Mouse (Mus musculus) spleen, adult 2 months (tissue): ENCODE measurements around the gene Clhc1. TPM values are rescaled to one million over a fixed set of nuclear protein-coding genes. Genes with fewer than 3 reads are reported as not detected.
"Not testable (repeated sequence)": the region's sequence is repeated elsewhere in the genome, so short reads cannot be mapped to it uniquely, and the experiment has no call there.

Experiments used
- DNase-seq, 2 experiments: peaks; one replicate each; pipeline versions ENCODE4 v3.0.0 to v3.0.0-alpha.2; 2012 to 2021; ENCODE audit warnings: low spot score in 2 of 2, low read depth in 1 of 2
- H3K27ac ChIP-seq: fragments of 200-500 bp; 2 replicates; pipeline ENCODE4 v1.5.1; 2012; ENCODE audit warnings: low read length, inconsistent platforms; ENCODE audit not compliant: insufficient read depth
- H3K27me3 ChIP-seq: fragments of 200-500 bp; 2 replicates; pipeline ENCODE4 v1.6.1; 2012; ENCODE audit warnings: mild to moderate bottlenecking, moderate library complexity, low read length, inconsistent platforms; ENCODE audit not compliant: control insufficient read depth, insufficient read depth
- H3K36me3 ChIP-seq: fragments of 200-500 bp; 2 replicates; pipeline ENCODE4 v1.6.1; 2012; ENCODE audit warnings: mild to moderate bottlenecking, low read length, inconsistent platforms; ENCODE audit not compliant: control insufficient read depth, insufficient read depth
- H3K4me1 ChIP-seq: fragments of 200-500 bp; 2 replicates; pipeline ENCODE4 v1.6.1; 2011; ENCODE audit warnings: inconsistent platforms; ENCODE audit not compliant: control insufficient read depth, insufficient read depth, insufficient read length
- H3K4me3 ChIP-seq: fragments of 200-500 bp; 2 replicates; pipeline ENCODE4 v1.5.1; 2011; ENCODE audit warnings: mild to moderate bottlenecking, inconsistent platforms; ENCODE audit not compliant: insufficient read depth, insufficient read length; ENCODE audit errors: extremely low read depth
- CTCF ChIP-seq: fragments of 200-500 bp; IDR thresholded peaks from 2 replicates; pipeline ENCODE4 v1.5.1; 2011; ENCODE audit warnings: mild to moderate bottlenecking, inconsistent platforms; ENCODE audit not compliant: insufficient read depth, insufficient read length, insufficient replicate concordance; ENCODE audit errors: extremely low read depth
- POLR2A ChIP-seq: fragments of 200-500 bp; IDR thresholded peaks from 2 replicates; pipeline ENCODE4 v1.6.1; 2011; ENCODE audit warnings: low read depth, low read length, inconsistent platforms
- WGBS: fragments of 180-500 bp; shearing (Covaris S2); methylation state at CpG from one replicate; pipeline ENCODE4 v1.1.7; 2018; 5-methylcytosine and 5-hydroxymethylcytosine counted together
- polyA plus RNA-seq: library from polyadenylated mRNA; depleted of rRNA; stranded (reverse); fragments of >200 nt; gene quantifications from 2 replicates; pipeline ENCODE4 v1.2.3, GENCODE M21; 2012

Gene Clhc1
- polyA plus RNA-seq, 1 experiment = not detected

DNA sequence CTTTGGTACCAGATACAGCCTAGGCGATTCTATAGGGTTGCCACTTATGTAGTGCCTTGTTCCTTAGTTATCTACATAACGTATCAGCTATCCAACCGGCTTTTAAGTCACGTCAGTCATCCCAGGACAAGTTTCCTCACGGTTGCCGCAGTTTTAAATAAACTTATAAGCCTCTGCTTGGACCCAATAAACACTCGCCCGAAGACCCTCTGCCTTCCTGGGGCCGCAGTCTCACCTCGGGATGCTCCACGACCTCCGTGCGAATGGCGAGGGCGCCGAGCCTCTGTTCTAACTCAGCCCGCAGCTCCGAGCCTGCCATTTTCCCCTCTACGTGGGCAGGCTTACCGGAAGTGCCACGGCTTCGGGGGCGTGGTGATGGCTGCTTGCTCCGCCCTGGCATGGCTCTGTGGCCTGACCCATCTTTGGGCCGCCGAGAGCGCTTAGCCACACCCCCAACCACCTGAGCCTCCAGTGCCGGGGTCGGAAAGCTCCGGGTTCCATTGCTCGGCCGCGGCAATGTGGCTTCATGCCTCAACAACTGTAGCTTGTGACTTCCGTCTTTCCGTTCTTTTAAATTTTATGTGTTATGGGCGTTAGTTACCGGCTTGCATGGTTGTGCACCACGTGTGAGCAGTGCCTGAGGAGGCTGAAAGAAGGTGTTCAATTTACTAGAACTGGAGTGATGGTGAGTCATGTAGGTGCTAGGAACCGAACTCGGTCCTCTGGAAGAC lies 32.9 kb upstream of the Clhc1 start, which contains the start of gene Prorsd1:
Prorsd1 (minus strand) TSS at position 352 of the 731 bp plus-strand sequence.
- DNase-seq = peak; percentile 88 to 93
- peak; percentile 92 for TF ChIP-seq POLR2A
- TF ChIP-seq CTCF = no peak
- H3K27ac ChIP-seq = peak within 1 kb of the TSS; percentile 69
- peaks cover 3% of the 10 kb centered on the region for H3K4me1 ChIP-seq
- 2% methylated on average over 40 of the region's 40 CpGs for WGBS
- H3K4me3 ChIP-seq = peak within 1 kb of the TSS; percentile 71
- no peaks in the 10 kb centered on the region for H3K27me3 ChIP-seq
- peaks cover 11% of the 10 kb centered on the region for H3K36me3 ChIP-seq

- H3K27ac ChIP-seq = peak within 1 kb of the TSS; percentile 67
- 3% methylated on average over 47 of the region's 47 CpGs for WGBS
- H3K4me1 ChIP-seq = peaks cover 2% of the 10 kb centered on the region; the same call in 1 of the 2 replicates
- H3K4me3 ChIP-seq = peak within 1 kb of the TSS; percentile 83
- no peak for TF ChIP-seq CTCF
- TF ChIP-seq POLR2A = peak; percentile 64
- H3K36me3 ChIP-seq = peaks cover 7% of the 10 kb centered on the region
- DNase-seq = peak; percentile 37 to 51
- H3K27me3 ChIP-seq = no peaks in the 10 kb centered on the region
Observed at GRCm38 (mm10) chr11:29525988-29526794, 21.6 kb upstream of the Clhc1 start, which contains the start of gene Mtif2. TSS of gene Mtif2 (plus strand) at chr11:29526408.

- Histone ChIP-seq H3K4me1 (no peaks in the 10 kb centered on the region), H3K36me3 (peaks cover 20% of the 10 kb centered on the region), H3K4me3 (no peak overlapping the region), H3K27ac (no peak overlapping the region), H3K27me3 (no peaks in the 10 kb centered on the region)
- TF ChIP-seq CTCF = no peak
- TF ChIP-seq POLR2A = no peak
- 92% methylated on average over 1 of the region's 1 CpGs for WGBS
- DNase-seq = no peak
Observed at GRCm38 (mm10) chr11:29538201-29538600, 9.5 kb upstream of the Clhc1 start.

- no peak for DNase-seq
- Histone ChIP-seq H3K36me3 (peaks cover 14% of the 10 kb centered on the region), H3K4me1 (peaks cover 2% of the 10 kb centered on the region; the same call in 1 of the 2 replicates), H3K27ac (no peak overlapping the region), H3K4me3 (no peak overlapping the region), H3K27me3 (no peaks in the 10 kb centered on the region)
- no peak for TF ChIP-seq POLR2A
- WGBS = 90% methylated on average over 3 of the region's 3 CpGs
Observed at GRCm38 (mm10) chr11:29544225-29544945, 3.4 kb upstream of the Clhc1 start.

DNA sequence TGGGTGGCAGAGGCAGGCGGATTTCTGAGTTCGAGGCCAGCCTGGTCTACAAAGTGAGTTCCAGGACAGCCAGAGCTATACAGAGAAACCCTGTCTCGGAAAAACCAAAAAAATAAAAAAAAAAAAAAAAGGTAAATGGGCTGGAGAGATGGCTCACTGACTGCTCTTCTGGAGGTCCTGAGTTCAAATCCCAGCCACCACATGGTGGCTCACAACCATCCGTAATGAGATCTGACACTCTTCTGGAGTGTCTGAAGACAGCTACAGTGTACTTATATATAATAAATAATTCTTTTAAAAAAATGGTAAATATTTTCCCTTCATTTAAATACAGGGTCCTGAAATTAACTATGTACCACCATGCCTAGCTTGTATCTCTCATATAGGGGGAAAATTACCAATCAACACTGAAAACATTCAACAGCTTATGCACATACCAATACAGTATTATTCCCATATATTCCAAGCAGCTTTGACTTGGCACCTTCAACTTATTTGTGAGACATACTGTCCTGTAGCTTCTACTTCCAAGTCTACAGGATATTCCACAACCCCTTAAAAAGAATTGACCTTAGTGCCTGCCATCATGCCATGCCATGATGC lies 2.5 kb upstream of the Clhc1 start:
- not testable (repeated sequence) for H3K27ac ChIP-seq, H3K4me3 ChIP-seq, H3K27me3 ChIP-seq, DNase-seq, H3K4me1 ChIP-seq
- 96% methylated on average over 4 of the region's 4 CpGs for WGBS
- peaks cover 14% of the 10 kb centered on the region for H3K36me3 ChIP-seq

DNA sequence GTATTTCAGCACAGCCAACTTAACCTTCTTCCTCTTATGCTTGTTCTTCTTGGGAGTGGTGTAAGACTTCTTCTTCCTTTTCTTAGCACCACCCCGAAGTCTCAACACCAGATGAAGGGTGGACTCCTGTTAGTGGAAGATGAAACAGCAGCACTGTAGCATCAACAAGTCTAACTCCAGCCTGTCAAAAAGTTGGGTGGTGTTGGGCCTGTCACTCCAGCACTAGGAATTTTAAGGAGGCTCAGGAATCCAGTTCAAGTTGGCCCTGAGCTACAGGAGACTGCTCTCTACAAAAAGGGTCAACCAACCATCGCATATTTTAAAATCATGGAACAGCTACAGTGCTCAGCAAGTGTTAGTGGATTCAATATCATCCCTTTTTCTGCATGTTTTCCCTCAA lies 1.5 kb upstream of the Clhc1 start:
- WGBS = 54% methylated on average over 2 of the region's 2 CpGs
- peaks cover 14% of the 10 kb centered on the region for H3K36me3 ChIP-seq
- not testable (repeated sequence) for H3K4me1 ChIP-seq, H3K4me3 ChIP-seq, DNase-seq, H3K27me3 ChIP-seq, H3K27ac ChIP-seq
